Mouse (Mus musculus) lung, postnatal 14 days (tissue): ENCODE results near the gene Cep290.

Source experiments
- DNase-seq: peaks from one replicate; pipeline ENCODE4 v3.0.0; 2021

Gene Cep290

GRCm38 (mm10) chr10:100598339-100598738, 111.0 kb downstream of the Cep290 start:
- DNase-seq, result no peak

GRCm38 (mm10) chr10:100603511-100603910, 116.2 kb downstream of the Cep290 start:
- DNase-seq, result no peak

- no peak for DNase-seq
These were observed 116.9 kb downstream of the Cep290 start for GRCm38 (mm10) chr10:100604254-100604653.

GRCm38 (mm10) chr10:100617233-100617903, 130.0 kb downstream of the Cep290 start:
- DNase-seq, result no peak

- DNase-seq, result no peak
These were observed 132.1 kb downstream of the Cep290 start for GRCm38 (mm10) chr10:100619474-100619873.

- no peak for DNase-seq
These were observed 132.7 kb downstream of the Cep290 start for GRCm38 (mm10) chr10:100620040-100620439.

- DNase-seq, result no peak
These were observed 135.1 kb downstream of the Cep290 start for GRCm38 (mm10) chr10:100622494-100622893.
